Mouse (Mus musculus): ENCODE measurements around the gene Sema6d. TPM values are rescaled to one million over a fixed set of nuclear protein-coding genes. Genes with fewer than 3 reads are reported as not detected.

The Sema6d gene
- polyA plus RNA-seq, 1 experiment, result 45.4 TPM

GRCm38 (mm10) chr2:124573734-124574133, 484.0 kb downstream of the Sema6d start:
- TF ChIP-seq CTCF (IDR thresholded peaks at IDR 0.05; ENCODE audit: borderline replicate concordance, extremely low read depth, insufficient read depth, insufficient read length) (no peak), POLR2A (IDR thresholded peaks at IDR 0.05; ENCODE audit: borderline replicate concordance, extremely low read depth, insufficient read depth, insufficient read length, poor library complexity, severe bottlenecking) (no peak)
- DNase-seq (ENCODE audit: low read depth), result no peak

- TF ChIP-seq POLR2A (IDR thresholded peaks at IDR 0.05; ENCODE audit: borderline replicate concordance, extremely low read depth, insufficient read depth, insufficient read length, poor library complexity, severe bottlenecking), result no peak
- no peak for TF ChIP-seq CTCF (IDR thresholded peaks at IDR 0.05; ENCODE audit: borderline replicate concordance, extremely low read depth, insufficient read depth, insufficient read length)
- DNase-seq (ENCODE audit: low read depth), result no peak
These were observed 486.3 kb downstream of the Sema6d start for GRCm38 (mm10) chr2:124576053-124576452.

- no peak for TF ChIP-seq POLR2A (IDR thresholded peaks at IDR 0.05; ENCODE audit: borderline replicate concordance, extremely low read depth, insufficient read depth, insufficient read length, poor library complexity, severe bottlenecking)
- TF ChIP-seq CTCF (IDR thresholded peaks at IDR 0.05; ENCODE audit: borderline replicate concordance, extremely low read depth, insufficient read depth, insufficient read length), result no peak
- no peak for DNase-seq (ENCODE audit: low read depth)
These were observed 493.8 kb downstream of the Sema6d start for GRCm38 (mm10) chr2:124583561-124583960.

- DNase-seq (ENCODE audit: low read depth), result no peak
- no peak for TF ChIP-seq POLR2A (IDR thresholded peaks at IDR 0.05; ENCODE audit: borderline replicate concordance, extremely low read depth, insufficient read depth, insufficient read length, poor library complexity, severe bottlenecking)
- TF ChIP-seq CTCF (IDR thresholded peaks at IDR 0.05; ENCODE audit: borderline replicate concordance, extremely low read depth, insufficient read depth, insufficient read length), result no peak
These were observed 503.0 kb downstream of the Sema6d start for GRCm38 (mm10) chr2:124592750-124593149.

- TF ChIP-seq CTCF (IDR thresholded peaks at IDR 0.05; ENCODE audit: borderline replicate concordance, extremely low read depth, insufficient read depth, insufficient read length), result no peak
- no peak for TF ChIP-seq POLR2A (IDR thresholded peaks at IDR 0.05; ENCODE audit: borderline replicate concordance, extremely low read depth, insufficient read depth, insufficient read length, poor library complexity, severe bottlenecking)
- DNase-seq (ENCODE audit: low read depth), result no peak
These were observed 509.2 kb downstream of the Sema6d start for GRCm38 (mm10) chr2:124599014-124599413.

- no peak for DNase-seq (ENCODE audit: low read depth)
- no peak for TF ChIP-seq CTCF (IDR thresholded peaks at IDR 0.05; ENCODE audit: borderline replicate concordance, extremely low read depth, insufficient read depth, insufficient read length)
- TF ChIP-seq POLR2A (IDR thresholded peaks at IDR 0.05; ENCODE audit: borderline replicate concordance, extremely low read depth, insufficient read depth, insufficient read length, poor library complexity, severe bottlenecking), result no peak
These were observed 512.1 kb downstream of the Sema6d start for GRCm38 (mm10) chr2:124601702-124602378.

- TF ChIP-seq POLR2A (IDR thresholded peaks at IDR 0.05; ENCODE audit: borderline replicate concordance, extremely low read depth, insufficient read depth, insufficient read length, poor library complexity, severe bottlenecking), result no peak
- TF ChIP-seq CTCF (IDR thresholded peaks at IDR 0.05; ENCODE audit: borderline replicate concordance, extremely low read depth, insufficient read depth, insufficient read length), result no peak
These were observed 512.7 kb downstream of the Sema6d start for GRCm38 (mm10) chr2:124602379-124602913.

GRCm38 (mm10) chr2:124605341-124605740, 515.6 kb downstream of the Sema6d start:
- TF ChIP-seq POLR2A (IDR thresholded peaks at IDR 0.05; ENCODE audit: borderline replicate concordance, extremely low read depth, insufficient read depth, insufficient read length, poor library complexity, severe bottlenecking) (no peak), CTCF (IDR thresholded peaks at IDR 0.05; ENCODE audit: borderline replicate concordance, extremely low read depth, insufficient read depth, insufficient read length) (no peak; the same call in 1 of the 2 replicates)
- DNase-seq (ENCODE audit: low read depth), result no peak

More at GRCm38 (mm10) chr2:124602379-124602913, 512.7 kb downstream of the Sema6d start:
- peak; percentile 49 for DNase-seq (ENCODE audit: low read depth)

- TF ChIP-seq CTCF (IDR thresholded peaks at IDR 0.05; ENCODE audit: borderline replicate concordance, extremely low read depth, insufficient read depth, insufficient read length) (no peak), POLR2A (IDR thresholded peaks at IDR 0.05; ENCODE audit: borderline replicate concordance, extremely low read depth, insufficient read depth, insufficient read length, poor library complexity, severe bottlenecking) (no peak)
- DNase-seq (ENCODE audit: low read depth), result no peak
These were observed 518.2 kb downstream of the Sema6d start for GRCm38 (mm10) chr2:124607986-124608385.

GRCm38 (mm10) chr2:124608546-124608945, 518.8 kb downstream of the Sema6d start:
- DNase-seq (ENCODE audit: low read depth), result no peak
- TF ChIP-seq CTCF (IDR thresholded peaks at IDR 0.05; ENCODE audit: borderline replicate concordance, extremely low read depth, insufficient read depth, insufficient read length), result no peak
- no peak for TF ChIP-seq POLR2A (IDR thresholded peaks at IDR 0.05; ENCODE audit: borderline replicate concordance, extremely low read depth, insufficient read depth, insufficient read length, poor library complexity, severe bottlenecking)

- TF ChIP-seq POLR2A (IDR thresholded peaks at IDR 0.05; ENCODE audit: borderline replicate concordance, extremely low read depth, insufficient read depth, insufficient read length, poor library complexity, severe bottlenecking) (no peak), CTCF (IDR thresholded peaks at IDR 0.05; ENCODE audit: borderline replicate concordance, extremely low read depth, insufficient read depth, insufficient read length) (no peak)
- DNase-seq (ENCODE audit: low read depth), result no peak
These were observed 519.2 kb downstream of the Sema6d start for GRCm38 (mm10) chr2:124609014-124609413.

Measured in brain, embryonic 14.5 days (tissue).